Mouse (Mus musculus) MEL (cell line): Measurements from ENCODE around the gene 1600002K03Rik. TPM values are rescaled to one million over a fixed set of nuclear protein-coding genes. Genes with fewer than 3 reads are reported as not detected.

Experiments used
- DNase-seq: peaks from one replicate; pipeline ENCODE4 v3.0.0; 2011; ENCODE audit warnings: low read depth, low spot score
- H3K27ac ChIP-seq: 2 replicates; pipeline ENCODE4 v1.5.1; 2012; ENCODE audit warnings: low read depth, mild to moderate bottlenecking, control low read depth, low read length, moderate library complexity; ENCODE audit not compliant: control insufficient read depth
- H3K27me3 ChIP-seq, 2 experiments: fragments of 150-350 bp in 1 of 2; sonication (generic) in 1 of 2; 2 replicates each; pipeline ENCODE4 v1.6.1; 2012; ENCODE audit warnings: low read length in 2 of 2, mild to moderate bottlenecking in 2 of 2, improper control_type of control experiment in 1 of 2, moderate library complexity in 1 of 2; ENCODE audit not compliant: insufficient read depth in 2 of 2, control insufficient read depth in 1 of 2
- H3K36me3 ChIP-seq, 2 experiments: 2 replicates each; pipeline ENCODE4 v1.6.1; 2012 to 2014; ENCODE audit warnings: low read length in 2 of 2, improper control_type of control experiment in 1 of 2, inconsistent platforms in 1 of 2, mild to moderate bottlenecking in 1 of 2; ENCODE audit not compliant: insufficient read depth in 2 of 2, control insufficient read depth in 1 of 2
- H3K4me1 ChIP-seq, 2 experiments: fragments of 150-350 bp in 1 of 2; sonication (generic) in 1 of 2; 2 replicates each; pipeline ENCODE4 v1.6.1; 2012; ENCODE audit warnings: low read length in 2 of 2, improper control_type of control experiment in 1 of 2, mild to moderate bottlenecking in 1 of 2; ENCODE audit not compliant: insufficient read depth in 2 of 2, control insufficient read depth in 1 of 2
- H3K4me3 ChIP-seq, 2 experiments: fragments of 150-350 bp in 1 of 2; sonication (generic) in 1 of 2; 2 replicates each; pipeline ENCODE4 v1.5.1; 2012; ENCODE audit warnings: low read depth in 2 of 2, low read length in 2 of 2, mild to moderate bottlenecking in 2 of 2, moderate library complexity in 2 of 2, control low read depth in 1 of 2, improper control_type of control experiment in 1 of 2; ENCODE audit not compliant: control insufficient read depth in 1 of 2, insufficient read depth in 1 of 2
- H3K79me2 ChIP-seq: 2 replicates; pipeline ENCODE4 v1.6.1; 2012; ENCODE audit warnings: mild to moderate bottlenecking, low read length, moderate library complexity; ENCODE audit not compliant: control insufficient read depth, poor library complexity, insufficient read depth
- H3K9ac ChIP-seq: 2 replicates; pipeline ENCODE4 v1.6.1; 2012; ENCODE audit warnings: low read depth, mild to moderate bottlenecking, control low read depth, low read length, moderate library complexity; ENCODE audit not compliant: control insufficient read depth, poor library complexity, severe bottlenecking
- H3K9me3 ChIP-seq: fragments of 150-350 bp; sonication (generic); replicated peaks from 2 replicates; pipeline ENCODE4 v1.6.1; 2012; ENCODE audit warnings: mild to moderate bottlenecking, low read length, improper control_type of control experiment, moderate library complexity; ENCODE audit not compliant: insufficient read depth
- CTCF ChIP-seq, 3 experiments: IDR thresholded peaks in 2 of 3; conservative IDR thresholded peaks in 1 of 3; 2 replicates each; pipeline ENCODE4 v1.5.1; 2011 to 2012; ENCODE audit warnings: low read length in 3 of 3, low read depth in 2 of 3, mild to moderate bottlenecking in 2 of 3, improper control_type of control experiment in 1 of 3, inconsistent platforms in 1 of 3, mixed read lengths in 1 of 3, moderate library complexity in 1 of 3; ENCODE audit not compliant: control insufficient read depth in 1 of 3, insufficient read depth in 1 of 3, poor library complexity in 1 of 3, severe bottlenecking in 1 of 3
- E2F4 ChIP-seq: IDR thresholded peaks from 2 replicates; pipeline ENCODE4 v1.6.1; 2011; ENCODE audit warnings: low read depth, low read length, improper control_type of control experiment, borderline replicate concordance
- ELF1 ChIP-seq: IDR thresholded peaks from 2 replicates; pipeline ENCODE4 v1.6.1; 2014; ENCODE audit warnings: low read depth, mild to moderate bottlenecking, inconsistent platforms, low read length, improper control_type of control experiment, moderate library complexity
- GABPA ChIP-seq: IDR thresholded peaks from 2 replicates; pipeline ENCODE4 v1.6.1; 2012; ENCODE audit warnings: low read depth, mild to moderate bottlenecking, inconsistent platforms, low read length, improper control_type of control experiment, moderate library complexity
- GATA1 ChIP-seq: IDR thresholded peaks from 2 replicates; pipeline ENCODE4 v1.6.1; 2011; ENCODE audit warnings: low read depth, low read length, improper control_type of control experiment
- JUND ChIP-seq: IDR thresholded peaks from 2 replicates; pipeline ENCODE4 v1.6.1; 2011; ENCODE audit warnings: low read depth, mild to moderate bottlenecking, improper control_type of control experiment, low read length
- MAX ChIP-seq: IDR thresholded peaks from 2 replicates; pipeline ENCODE4 v1.6.1; 2011; ENCODE audit warnings: low read length, improper control_type of control experiment
- MAZ ChIP-seq: IDR thresholded peaks from 2 replicates; pipeline ENCODE4 v1.6.1; 2012; ENCODE audit warnings: low read depth, mild to moderate bottlenecking, inconsistent platforms, low read length, improper control_type of control experiment
- MEF2A ChIP-seq: IDR thresholded peaks from 2 replicates; pipeline ENCODE4 v1.6.1; 2014; ENCODE audit warnings: low read depth, mild to moderate bottlenecking, inconsistent platforms, low read length, improper control_type of control experiment; ENCODE audit not compliant: poor library complexity, insufficient replicate concordance, severe bottlenecking; ENCODE audit errors: extremely low read depth
- MYB ChIP-seq: IDR thresholded peaks from 2 replicates; pipeline ENCODE4 v1.6.1; 2011; ENCODE audit warnings: mild to moderate bottlenecking, low read depth, low read length, improper control_type of control experiment
- MYC ChIP-seq: IDR thresholded peaks from 2 replicates; pipeline ENCODE4 v1.6.1; 2011; ENCODE audit warnings: low read depth, mild to moderate bottlenecking, low read length, improper control_type of control experiment, moderate library complexity
- POLR2A ChIP-seq, 2 experiments: IDR thresholded peaks; 2 replicates each; pipeline ENCODE4 v1.6.1; 2011 to 2012; ENCODE audit warnings: low read length in 2 of 2, mild to moderate bottlenecking in 2 of 2, control low read depth in 1 of 2, improper control_type of control experiment in 1 of 2, low read depth in 1 of 2, moderate library complexity in 1 of 2; ENCODE audit not compliant: control insufficient read depth in 1 of 2, insufficient read depth in 1 of 2, poor library complexity in 1 of 2
- POLR2AphosphoS5 ChIP-seq: IDR thresholded peaks from 2 replicates; pipeline ENCODE4 v1.6.1; 2012; ENCODE audit warnings: low read depth, borderline replicate concordance, mild to moderate bottlenecking, inconsistent platforms, low read length, moderate library complexity, mixed read lengths
- TCF12 ChIP-seq: IDR thresholded peaks from 2 replicates; pipeline ENCODE4 v1.6.1; 2014; ENCODE audit warnings: low read depth, mild to moderate bottlenecking, inconsistent platforms, low read length, improper control_type of control experiment, moderate library complexity
- UBTF ChIP-seq: IDR thresholded peaks from 2 replicates; pipeline ENCODE4 v1.6.1; 2012; ENCODE audit warnings: low read depth, mild to moderate bottlenecking, inconsistent platforms, low read length, improper control_type of control experiment, moderate library complexity, borderline replicate concordance; ENCODE audit not compliant: insufficient read depth
- USF1 ChIP-seq: IDR thresholded peaks from 2 replicates; pipeline ENCODE4 v1.6.1; 2014; ENCODE audit warnings: low read depth, mild to moderate bottlenecking, inconsistent platforms, low read length, improper control_type of control experiment, moderate library complexity
- USF2 ChIP-seq, 2 experiments: IDR thresholded peaks; 2 replicates each; pipeline ENCODE4 v1.6.1; 2011 to 2012; ENCODE audit warnings: improper control_type of control experiment in 2 of 2, low read length in 2 of 2, borderline replicate concordance in 1 of 2, inconsistent platforms in 1 of 2, low read depth in 1 of 2, mild to moderate bottlenecking in 1 of 2; ENCODE audit not compliant: insufficient read depth in 1 of 2
- ZKSCAN1 ChIP-seq: IDR thresholded peaks from 2 replicates; pipeline ENCODE4 v1.6.1; 2012; ENCODE audit warnings: low read depth, mild to moderate bottlenecking, inconsistent platforms, low read length, improper control_type of control experiment, moderate library complexity
- polyA plus RNA-seq, 2 experiments: library from polyadenylated mRNA; stranded (reverse) in 1 of 2; unstranded in 1 of 2; fragments of >175 nt in 1 of 2; fragments of >200 nt in 1 of 2; gene quantifications; 2 replicates each; pipeline versions ENCODE4 v1.2.1 to v1.2.4; 2012; ENCODE audit warnings: low replicate concordance in 2 of 2, low read depth in 1 of 2; ENCODE audit not compliant: insufficient read length in 2 of 2, insufficient read depth in 1 of 2, missing spikeins in 1 of 2
- total RNA-seq: library from RNA; depleted of rRNA; stranded (reverse); fragments of 300-350 nt; gene quantifications from 2 replicates; pipeline ENCODE4 v1.2.3, GENCODE M21; 2012

1600002K03Rik gene
- total and polyA plus RNA-seq, 3 experiments, result 11.4 to 16.9 TPM; not detected in 1

GRCm38 (mm10) chr10:80157141-80157929, 15.4 kb upstream of the 1600002K03Rik start:
- Histone ChIP-seq H3K79me2 (peaks cover 4% of the 10 kb centered on the region), H3K4me1 (peaks cover 6 to 34% of the 10 kb centered on the region in 2 experiments; a peak in 3 of 4 replicates), H3K36me3 (peaks cover 0 to 25% of the 10 kb centered on the region in 2 experiments; a peak in 2 of 4 replicates), H3K9ac (no peak overlapping the region), H3K27me3 (no peaks in the 10 kb centered on the region), H3K9me3 (no peaks in the 10 kb centered on the region), H3K4me3 (no peak overlapping the region), H3K27ac (no peak overlapping the region; the same call in 1 of the 2 replicates)
- no peak for TF ChIP-seq CTCF (IDR thresholded peaks at IDR 0.05 in 2 of 3, conservative IDR thresholded peaks at IDR 0.05 in 1 of 3; ENCODE audit: control insufficient read depth in 1 of 3, insufficient read depth in 1 of 3, low read depth in 2 of 3, low read length in 3 of 3, poor library complexity in 1 of 3, severe bottlenecking in 1 of 3)
- TF ChIP-seq MYB, result no peak
- no peak for TF ChIP-seq TCF12
- no peak for TF ChIP-seq MEF2A
- TF ChIP-seq MYC, result no peak
- no peak for TF ChIP-seq MAZ
- TF ChIP-seq JUND, result no peak
- no peak for TF ChIP-seq E2F4
- TF ChIP-seq USF2 (IDR thresholded peaks at IDR 0.05; ENCODE audit: borderline replicate concordance in 1 of 2, insufficient read depth in 1 of 2, low read depth in 1 of 2, low read length in 2 of 2), result no peak
- no peak for TF ChIP-seq UBTF
- no peak for TF ChIP-seq ELF1
- no peak for TF ChIP-seq USF1
- no peak for TF ChIP-seq POLR2AphosphoS5
- no peak for TF ChIP-seq POLR2A (IDR thresholded peaks at IDR 0.05; ENCODE audit: control insufficient read depth in 1 of 2, insufficient read depth in 1 of 2, low read depth in 1 of 2, low read length in 2 of 2, poor library complexity in 1 of 2)
- no peak for TF ChIP-seq GATA1
- no peak for TF ChIP-seq GABPA
- TF ChIP-seq ZKSCAN1, result no peak
- no peak for TF ChIP-seq MAX
- no peak for DNase-seq
